ENCODE assay signal across 7 mouse cellular contexts in genomic region chr3:88685958-88686451, GRCm38 (mm10). TPM values are rescaled to one million over a fixed set of nuclear protein-coding genes. Genes with fewer than 3 reads are reported as not detected.
DNase-seq lines count a peak whose midpoint lies in the region; ATAC-seq and TF ChIP-seq lines count a peak whose summit lies in the region.

No protein-coding gene starts in this region.

- no peaks in the 10 kb centered on the region for H3K9me3 ChIP-seq in forebrain, embryonic 11.5 days (ENCODE audit: control insufficient read depth, low read length)
- H3K9me3 ChIP-seq in intestine, embryonic 15.5 days = no peaks in the 10 kb centered on the region
- no peaks in the 10 kb centered on the region for H3K9me3 ChIP-seq in lung, embryonic 15.5 days

- no peak for DNase-seq in testis, postnatal 14 days (ENCODE audit: low spot score)
- DNase-seq in brain, embryonic 18.5 days (ENCODE audit: low read depth, low spot score) = peak; percentile 18
- DNase-seq in forebrain, embryonic 11.5 days (ENCODE audit: low spot score) = no peak
- peak; percentile 68 to 69 for DNase-seq in right cerebral cortex, postnatal 10 days (ENCODE audit: low spot score in 2 of 2)

- no peak for TF ChIP-seq POLR2A in testis, adult 2 months (IDR thresholded peaks at IDR 0.05; ENCODE audit: control insufficient read depth, low read depth, low read length)

- under 1% methylated on average over 43 of the region's 45 CpGs for WGBS in forebrain, embryonic 11.5 days
- under 1% methylated on average over 45 of the region's 45 CpGs for WGBS in intestine, embryonic 15.5 days
- under 1% methylated on average over 44 of the region's 45 CpGs for WGBS in lung, embryonic 15.5 days

- peaks cover 3% of the 10 kb centered on the region; the same call in 1 of the 2 replicates for H3K36me3 ChIP-seq in testis, adult 2 months (ENCODE audit: control insufficient read depth, insufficient read depth, low read length)
- peaks cover 18% of the 10 kb centered on the region for H3K36me3 ChIP-seq in forebrain, embryonic 11.5 days (ENCODE audit: control insufficient read depth, insufficient read depth, low read length)
- peaks cover 19% of the 10 kb centered on the region for H3K36me3 ChIP-seq in intestine, embryonic 15.5 days
- peaks cover 33% of the 10 kb centered on the region for H3K36me3 ChIP-seq in lung, embryonic 15.5 days

- peaks cover 6% of the 10 kb centered on the region for H3K4me1 ChIP-seq in testis, adult 2 months (ENCODE audit: control insufficient read depth, insufficient read depth, low read length)
- H3K4me1 ChIP-seq in forebrain, embryonic 11.5 days (replicated peaks; ENCODE audit: control insufficient read depth, insufficient read depth, low read length) = no peaks in the 10 kb centered on the region; the same call in 1 of the 2 replicates
- peaks cover 4% of the 10 kb centered on the region for H3K4me1 ChIP-seq in intestine, embryonic 15.5 days (replicated peaks)
- H3K4me1 ChIP-seq in lung, embryonic 15.5 days = peaks cover 12% of the 10 kb centered on the region

- ATAC-seq in forebrain, embryonic 11.5 days (replicated peaks; ENCODE audit: low FRiP score) = peak; percentile 76
- ATAC-seq in intestine, embryonic 15.5 days = peak; percentile 77
- peak; percentile 70 for ATAC-seq in lung, embryonic 15.5 days (ENCODE audit: borderline replicate concordance, extremely low read depth, low FRiP score, low TSS enrichment)

- H3K9ac ChIP-seq in forebrain, embryonic 11.5 days (ENCODE audit: low read length) = peak overlapping the region; percentile 97
- H3K9ac ChIP-seq in intestine, embryonic 15.5 days = peak overlapping the region; percentile 96
- H3K9ac ChIP-seq in lung, embryonic 15.5 days = peak overlapping the region; percentile 96

- peak overlapping the region; percentile 97 for H3K4me3 ChIP-seq in testis, adult 2 months (ENCODE audit: control insufficient read depth, low read depth, low read length)
- H3K4me3 ChIP-seq in forebrain, embryonic 11.5 days (ENCODE audit: low read depth, low read length) = peak overlapping the region; percentile 90
- peak overlapping the region; percentile 76 for H3K4me3 ChIP-seq in intestine, embryonic 15.5 days (replicated peaks)
- H3K4me3 ChIP-seq in lung, embryonic 15.5 days = peak overlapping the region; percentile 62

- H3K27ac ChIP-seq in testis, adult 2 months (ENCODE audit: control insufficient read depth, insufficient read depth, low read depth, low read length) = peak overlapping the region; percentile 95
- peak overlapping the region; percentile 88 for H3K27ac ChIP-seq in forebrain, embryonic 11.5 days (ENCODE audit: low read depth, low read length)
- peak overlapping the region; percentile 98 for H3K27ac ChIP-seq in intestine, embryonic 15.5 days
- peak overlapping the region; percentile 98 for H3K27ac ChIP-seq in lung, embryonic 15.5 days

- TF ChIP-seq CTCF in testis, adult 2 months (IDR thresholded peaks at IDR 0.05; ENCODE audit: control insufficient read depth, insufficient read depth, insufficient replicate concordance, low read depth, low read length) = no peak

- H3K4me2 ChIP-seq in forebrain, embryonic 11.5 days (ENCODE audit: low read depth, low read length, severe bottlenecking) = peak overlapping the region; percentile 78
- peak overlapping the region; percentile 74 for H3K4me2 ChIP-seq in intestine, embryonic 15.5 days (replicated peaks)
- H3K4me2 ChIP-seq in lung, embryonic 15.5 days = peak overlapping the region; percentile 56

- H3K27me3 ChIP-seq in testis, adult 2 months (ENCODE audit: control insufficient read depth, insufficient read depth, low read length) = no peaks in the 10 kb centered on the region
- no peaks in the 10 kb centered on the region for H3K27me3 ChIP-seq in forebrain, embryonic 11.5 days (ENCODE audit: control insufficient read depth, insufficient read depth, low read length)
- no peaks in the 10 kb centered on the region for H3K27me3 ChIP-seq in intestine, embryonic 15.5 days (replicated peaks)
- H3K27me3 ChIP-seq in lung, embryonic 15.5 days = no peaks in the 10 kb centered on the region

RNA-seq across cellular contexts. Expression of gene Khdc4, which starts 0.4 kb away (rescaled TPM):
- 23.5 and 28.7 TPM in 2 replicates for polyA plus RNA-seq in testis, adult 2 months (2012; rRNA removed)
- 111 and 116 TPM in 2 replicates for polyA plus RNA-seq in forebrain, embryonic 11.5 days (2014; fragmentation: Nextera tagmentation; extraction: Ambion mirVana)
- 72.4 and 75.8 TPM in 2 replicates for polyA plus RNA-seq in intestine, embryonic 15.5 days (2015; fragmentation: Nextera tagmentation; extraction: Ambion mirVana)
- polyA plus RNA-seq in lung, embryonic 15.5 days (2015; fragmentation: Nextera tagmentation; extraction: Ambion mirVana) = 90.7 and 93.1 TPM in 2 replicates

RNA-seq across cellular contexts. Expression of gene Rit1, which starts 30.6 kb away (rescaled TPM):
- polyA plus RNA-seq in testis, adult 2 months (2012; rRNA removed) = 30.5 and 31.0 TPM in 2 replicates
- 37.9 and 43.4 TPM in 2 replicates for polyA plus RNA-seq in forebrain, embryonic 11.5 days (2014; fragmentation: Nextera tagmentation; extraction: Ambion mirVana)
- polyA plus RNA-seq in intestine, embryonic 15.5 days (2015; fragmentation: Nextera tagmentation; extraction: Ambion mirVana) = 44.9 and 52.7 TPM in 2 replicates
- polyA plus RNA-seq in lung, embryonic 15.5 days (2015; fragmentation: Nextera tagmentation; extraction: Ambion mirVana) = 58.3 and 62.8 TPM in 2 replicates

RNA-seq across cellular contexts. Expression of gene Rxfp4, which starts 33.1 kb away (rescaled TPM):
- not detected in 2 replicates for polyA plus RNA-seq in testis, adult 2 months (2012; rRNA removed)
- polyA plus RNA-seq in forebrain, embryonic 11.5 days (2014; fragmentation: Nextera tagmentation; extraction: Ambion mirVana) = not detected in 2 replicates
- polyA plus RNA-seq in intestine, embryonic 15.5 days (2015; fragmentation: Nextera tagmentation; extraction: Ambion mirVana) = not detected in 2 replicates
- not detected in 2 replicates for polyA plus RNA-seq in lung, embryonic 15.5 days (2015; fragmentation: Nextera tagmentation; extraction: Ambion mirVana)

Comparison
In these comparisons a context has a peak if more than half of its experiments do, and no peak if none do; other contexts are left out.
1. DNase-seq: peak in brain, embryonic 18.5 days (single experiment) and right cerebral cortex, postnatal 10 days (2 of 2); none in testis, postnatal 14 days (single experiment) and forebrain, embryonic 11.5 days (single experiment).
2. Peak in every context shown above with its lines, with median percentiles within 50 percentile points of each other: H3K27ac ChIP-seq, H3K4me3 ChIP-seq, ATAC-seq, H3K4me2 ChIP-seq and H3K9ac ChIP-seq.